Mouse (Mus musculus) lung, adult 2 months (tissue): ENCODE results near the gene Gm43720.
A peak's percentile ranks its signal among the peaks of the same experiment; 100 is the strongest.

Source experiments
- CTCF ChIP-seq: fragments of 200-500 bp; IDR thresholded peaks from 2 replicates; pipeline ENCODE4 v1.5.1; 2011; ENCODE audit warnings: mild to moderate bottlenecking, low read length, control low read depth; ENCODE audit not compliant: insufficient read depth
- POLR2A ChIP-seq: fragments of 200-500 bp; IDR thresholded peaks from 2 replicates; pipeline ENCODE4 v1.6.1; 2011; ENCODE audit warnings: low read depth, mild to moderate bottlenecking, control low read depth, low read length, borderline replicate concordance; ENCODE audit errors: extremely low read depth

DNA sequence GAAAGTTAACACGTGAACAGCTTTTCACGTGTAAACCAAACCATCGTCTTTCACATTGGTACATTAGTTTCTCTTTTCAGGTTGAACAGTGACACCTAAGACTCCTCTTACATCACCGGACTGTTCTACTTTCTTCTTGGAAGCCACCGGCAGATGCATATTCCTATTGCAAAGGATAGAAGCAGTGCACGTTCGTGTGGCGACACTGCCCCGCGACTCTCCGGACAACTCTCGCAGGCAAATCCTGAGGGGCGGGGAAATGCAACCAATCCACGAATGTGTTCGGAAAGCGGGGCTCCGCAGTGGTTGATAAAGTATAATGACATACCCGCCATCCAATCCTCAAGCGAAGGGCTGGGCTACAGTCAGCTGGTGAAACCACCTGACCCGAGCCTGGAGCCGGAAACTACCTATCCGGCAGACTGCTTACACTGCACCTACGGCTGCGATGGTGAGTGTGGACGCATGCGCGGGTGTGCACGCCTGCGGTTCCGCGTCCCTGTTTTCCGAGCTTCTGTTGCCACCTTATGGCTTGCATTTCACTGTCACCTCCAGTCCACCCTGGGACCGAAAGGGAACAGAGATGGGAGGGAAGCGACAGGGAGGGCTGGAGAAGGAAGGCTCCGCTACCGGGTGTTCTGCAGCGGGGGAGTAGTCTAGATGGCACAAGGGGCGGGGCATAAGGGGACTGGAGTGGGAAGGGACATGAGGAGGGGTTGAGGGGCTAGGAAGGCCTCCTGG, 24.2 kb downstream of the Gm43720 start, which contains the start of gene Lamtor4:
- TF ChIP-seq CTCF (no peak), POLR2A (peak; percentile 91; the same call in 1 of the 2 replicates)
